Mouse (Mus musculus) spleen, adult 12 weeks (tissue): Measurements from ENCODE around the gene Aig1.

Source experiments
- DNase-seq: peaks from one replicate; pipeline ENCODE4 v3.0.0; 2022; ENCODE audit warnings: low spot score

The Aig1 gene

DNA sequence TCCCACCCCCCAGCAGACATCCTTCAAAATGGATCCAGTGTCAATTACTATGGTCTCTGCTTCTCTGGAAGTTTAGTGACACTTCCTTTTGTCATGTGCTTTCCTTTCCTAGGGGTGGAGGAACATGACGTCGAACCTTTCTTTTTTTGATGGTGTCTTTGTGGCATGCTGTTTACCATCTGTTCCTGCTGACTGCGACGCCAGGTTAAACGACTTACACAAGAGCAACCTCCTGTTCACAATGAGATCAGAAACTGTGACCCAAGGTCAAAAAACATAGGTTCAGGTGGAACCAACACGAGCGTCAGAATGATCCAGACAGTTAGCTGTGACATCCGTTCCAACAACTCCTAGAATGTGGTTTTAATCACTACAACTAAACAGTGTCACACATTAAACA is 166.7 kb downstream of the Aig1 start:
- no peak for DNase-seq

DNA sequence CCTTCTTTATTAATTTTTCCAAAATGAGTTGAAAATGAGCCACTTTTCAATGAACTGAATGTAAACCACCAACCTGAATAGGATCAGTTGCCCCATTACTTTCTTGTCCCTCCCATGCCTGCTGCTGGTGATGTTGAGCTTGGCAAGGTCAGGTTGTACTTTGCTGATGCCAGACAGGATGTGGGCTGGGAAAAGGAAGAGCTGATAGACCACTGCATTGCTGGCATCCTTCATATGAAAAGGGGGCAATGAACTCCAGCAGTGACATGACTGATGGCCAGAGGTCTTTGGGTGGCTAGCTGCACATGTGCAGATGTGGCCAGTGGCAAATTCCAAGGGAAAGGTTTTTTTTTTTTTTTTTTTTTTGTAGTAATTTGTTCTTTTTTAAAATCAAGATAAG is 172.5 kb downstream of the Aig1 start:
- DNase-seq, result no peak

DNA sequence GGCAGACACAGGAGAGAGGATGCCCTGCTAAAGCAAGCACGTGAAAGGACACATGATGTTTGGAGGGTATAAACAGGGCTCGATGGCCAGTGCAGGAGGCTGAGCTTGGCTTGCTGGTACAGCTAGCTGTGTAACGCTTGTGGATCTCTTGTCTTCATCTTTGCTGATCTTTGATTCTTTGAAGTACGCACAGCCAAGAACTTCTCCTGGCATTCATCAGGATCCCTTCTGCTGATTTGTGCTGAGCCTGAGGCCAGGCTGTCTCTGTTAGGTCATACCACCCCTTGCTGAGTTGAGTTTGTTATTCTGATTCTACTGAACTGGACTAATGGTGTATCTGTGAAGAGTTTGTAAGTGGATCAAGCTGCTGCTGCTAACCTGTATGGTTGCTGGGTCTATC is 175.5 kb downstream of the Aig1 start:
- DNase-seq, result no peak

DNA sequence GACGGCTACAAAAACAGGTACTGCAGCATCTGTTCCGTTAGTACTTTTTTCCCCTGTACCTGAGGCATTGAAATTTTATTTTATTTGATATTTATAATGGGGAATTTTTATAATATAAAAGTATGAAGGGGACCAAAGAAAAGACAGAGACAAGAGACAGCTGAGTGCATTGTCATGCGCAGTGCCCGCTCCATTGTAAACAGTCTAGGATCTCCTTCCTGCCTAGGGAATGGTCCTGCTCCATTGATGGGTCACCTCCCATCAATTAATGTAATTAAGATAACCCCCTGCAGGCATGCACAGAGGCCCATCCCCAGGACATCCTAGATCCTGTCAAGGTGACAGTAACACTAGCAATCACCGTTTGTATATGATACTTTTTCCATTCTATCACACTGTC is 178.0 kb downstream of the Aig1 start:
- DNase-seq, result no peak

DNA sequence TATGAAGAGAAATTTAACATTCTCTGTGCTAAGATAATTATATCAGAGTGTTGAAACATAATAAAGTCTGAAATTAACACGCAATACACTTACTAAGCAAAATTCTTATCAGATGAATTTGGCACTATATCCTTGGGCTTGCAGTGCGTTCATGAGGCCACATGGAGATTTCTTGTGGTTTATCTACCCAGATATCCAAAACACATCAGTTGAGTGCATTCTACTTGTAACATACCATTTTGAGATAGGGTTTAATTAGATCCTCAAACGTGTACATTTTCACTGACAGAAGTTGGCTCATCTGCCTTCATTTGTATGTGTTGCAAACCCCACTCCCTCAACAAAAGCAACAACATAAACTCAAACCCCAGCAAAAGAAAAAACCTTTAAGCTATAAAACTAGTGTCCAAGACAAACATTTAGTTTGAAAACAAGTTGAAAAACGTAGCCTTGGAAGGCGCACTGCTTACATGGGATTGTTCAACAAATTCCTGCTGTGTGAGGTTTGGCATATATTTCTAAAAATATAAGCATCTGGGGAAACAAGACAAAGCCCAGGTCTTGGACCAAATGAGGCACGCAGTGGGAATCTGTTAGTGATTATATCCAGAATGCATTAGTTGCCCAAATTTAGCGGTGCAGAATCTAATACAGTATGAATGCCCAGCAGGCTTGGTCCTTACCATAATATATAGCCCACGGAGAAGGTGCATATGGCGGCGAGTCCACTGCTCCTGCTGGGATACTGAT is 178.8 kb downstream of the Aig1 start:
- no peak for DNase-seq

DNA sequence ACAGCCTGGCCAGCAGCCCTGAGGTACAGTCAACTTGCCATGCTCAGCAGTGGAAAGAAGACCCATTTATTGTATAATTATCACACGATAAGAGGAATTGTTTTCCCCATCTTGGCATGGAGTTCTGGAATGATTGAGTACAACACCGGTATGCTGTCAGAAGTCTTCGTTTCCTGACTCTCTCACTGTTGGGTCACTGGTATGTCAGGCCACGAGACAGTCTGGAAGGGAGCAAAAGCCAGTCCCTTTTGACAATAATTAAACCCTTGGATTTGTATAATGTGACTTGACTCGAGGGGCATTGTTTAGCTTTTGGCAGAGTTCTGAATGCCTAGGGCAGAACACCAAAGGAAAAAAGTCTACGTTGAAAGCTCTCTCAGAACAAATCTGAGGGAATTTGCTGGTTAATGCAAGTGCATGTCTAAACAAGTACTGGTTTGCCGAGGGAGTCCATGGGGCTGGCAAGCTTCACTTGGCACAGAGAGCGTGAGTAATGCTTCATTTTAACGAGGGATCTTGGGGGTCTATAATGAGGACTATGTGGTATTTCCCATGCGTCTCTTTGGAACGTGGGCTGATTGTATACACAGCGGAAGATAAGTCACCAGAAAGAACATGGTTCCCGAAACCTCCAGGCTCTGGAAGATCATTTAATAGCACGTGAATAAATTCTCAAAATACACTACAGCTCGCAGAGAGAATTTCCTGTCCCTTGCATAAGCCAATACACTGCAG is 180.2 kb downstream of the Aig1 start:
- no peak for DNase-seq

DNA sequence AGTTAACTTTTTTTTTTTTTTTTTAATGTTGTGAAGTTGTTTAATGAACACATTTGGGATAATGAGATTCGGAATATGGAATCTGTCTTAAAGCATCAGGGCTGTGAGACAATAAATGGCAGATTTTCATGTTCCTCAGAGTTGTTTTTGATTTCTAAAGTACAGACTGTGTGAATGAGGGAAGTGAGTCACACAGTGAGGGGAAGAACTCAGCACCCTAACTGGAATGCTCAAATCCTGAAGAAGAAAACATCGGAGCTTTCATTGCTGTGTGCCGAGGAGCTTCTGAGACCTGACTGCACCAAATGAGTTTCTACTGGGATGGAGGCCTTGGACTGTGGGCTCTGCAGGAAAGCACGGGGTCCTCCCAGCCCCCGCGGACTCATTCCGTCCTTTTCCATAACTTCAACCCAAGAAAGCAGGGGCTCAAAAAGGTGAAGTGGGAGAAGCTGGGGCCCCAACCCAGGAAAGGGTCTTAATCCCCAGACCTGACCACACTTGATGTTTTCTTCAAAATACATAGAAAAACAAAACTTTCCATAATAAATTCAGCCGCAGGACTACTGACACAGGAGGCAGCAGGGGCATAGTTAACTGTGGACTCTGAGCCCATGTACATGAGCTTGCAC is 181.5 kb downstream of the Aig1 start:
- DNase-seq, result no peak

DNA sequence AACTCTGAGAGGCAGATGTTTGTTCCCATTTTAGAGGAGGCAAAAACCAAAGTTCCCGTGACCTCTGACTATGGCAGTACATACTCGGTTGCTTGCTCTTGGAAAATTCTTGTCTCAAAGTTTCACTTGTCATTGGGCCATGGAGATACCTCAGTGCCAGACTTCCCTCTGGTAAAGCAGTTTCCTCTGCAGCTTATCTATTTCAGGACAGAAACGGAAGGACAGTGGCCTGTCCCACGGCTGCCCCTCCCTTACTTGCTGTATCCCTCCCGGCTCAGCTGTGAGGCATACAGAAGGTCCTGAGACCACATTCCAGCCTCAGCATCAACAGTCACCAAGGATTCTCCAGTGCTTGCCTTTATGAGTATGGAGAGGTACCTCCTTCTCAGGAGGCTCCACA is 182.7 kb downstream of the Aig1 start:
- no peak for DNase-seq

DNA sequence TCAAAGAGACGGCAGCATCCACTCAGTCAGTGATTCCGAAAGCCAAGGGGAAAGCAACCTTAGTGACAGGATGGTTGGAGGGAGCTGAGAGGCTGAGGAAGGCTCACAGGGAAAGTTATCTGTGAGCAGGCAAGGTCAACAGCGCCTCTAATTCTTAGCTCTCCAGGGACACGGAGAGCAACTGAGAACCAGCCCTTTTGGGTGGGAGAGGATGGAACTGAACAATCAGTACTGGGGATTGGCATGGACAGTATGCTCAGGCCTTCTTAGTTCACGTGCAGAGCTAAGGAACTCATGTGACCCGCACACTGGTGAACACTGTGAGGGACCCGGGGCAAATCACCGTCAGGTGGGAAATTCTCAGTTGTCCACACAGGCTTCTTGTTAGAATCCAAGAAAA is 183.4 kb downstream of the Aig1 start:
- no peak for DNase-seq

DNA sequence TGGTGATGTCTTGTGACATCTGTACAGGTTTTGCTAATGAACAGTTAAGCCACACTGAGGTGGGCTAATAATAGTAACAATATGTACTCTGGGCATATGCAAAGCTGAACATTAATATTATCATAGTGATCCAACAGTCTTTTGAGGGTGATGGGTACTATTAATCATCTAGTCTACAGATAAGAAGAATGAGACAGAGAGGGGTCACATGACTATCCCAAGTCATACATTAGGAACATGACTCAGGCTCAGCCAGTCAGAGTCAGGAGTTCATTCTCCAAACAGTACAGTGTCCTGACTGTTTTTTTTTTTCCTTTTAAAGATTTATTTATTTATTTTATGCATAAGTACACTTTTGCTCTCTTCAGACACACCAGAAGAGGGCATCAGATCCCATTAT is 184.3 kb downstream of the Aig1 start:
- no peak for DNase-seq

DNA sequence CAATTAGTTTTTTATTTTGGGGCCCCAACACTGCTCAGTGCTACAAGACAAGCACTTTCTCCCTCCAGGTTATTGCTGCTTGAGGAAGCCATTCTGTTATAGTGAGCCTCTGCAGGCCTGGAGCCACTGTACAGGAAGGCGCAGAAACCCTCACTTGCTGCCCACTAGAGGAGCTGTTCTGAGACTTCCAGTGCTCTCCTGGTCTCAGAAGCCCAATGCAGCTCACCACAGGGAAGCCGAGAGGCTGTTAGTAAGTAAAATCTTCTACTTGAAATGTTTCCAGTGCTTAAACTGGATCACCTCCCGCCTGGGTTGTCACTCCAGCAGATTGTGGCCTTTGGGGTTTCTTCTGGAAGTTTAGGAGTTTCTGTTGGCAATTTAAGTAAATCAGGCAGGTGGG is 186.2 kb downstream of the Aig1 start:
- no peak for DNase-seq

DNA sequence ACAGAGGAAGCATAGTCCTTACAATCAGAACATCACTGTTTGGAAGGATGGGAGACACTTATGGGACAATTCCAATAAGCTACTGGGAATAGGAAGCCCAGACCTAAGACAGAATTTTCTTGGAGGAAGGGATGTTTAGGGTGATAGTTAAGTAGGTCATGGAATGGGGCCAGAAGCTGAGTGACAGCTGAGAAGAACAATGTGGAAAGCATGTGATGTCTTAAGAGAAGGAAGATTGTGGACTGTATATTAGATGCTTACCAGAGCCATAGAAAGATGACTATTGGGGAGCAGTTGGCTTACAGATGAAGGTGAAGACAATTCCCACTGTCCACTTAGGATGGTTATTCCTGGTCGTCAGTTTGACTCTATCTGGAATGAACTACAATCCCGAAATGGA is 191.3 kb downstream of the Aig1 start:
- DNase-seq, result no peak

DNA sequence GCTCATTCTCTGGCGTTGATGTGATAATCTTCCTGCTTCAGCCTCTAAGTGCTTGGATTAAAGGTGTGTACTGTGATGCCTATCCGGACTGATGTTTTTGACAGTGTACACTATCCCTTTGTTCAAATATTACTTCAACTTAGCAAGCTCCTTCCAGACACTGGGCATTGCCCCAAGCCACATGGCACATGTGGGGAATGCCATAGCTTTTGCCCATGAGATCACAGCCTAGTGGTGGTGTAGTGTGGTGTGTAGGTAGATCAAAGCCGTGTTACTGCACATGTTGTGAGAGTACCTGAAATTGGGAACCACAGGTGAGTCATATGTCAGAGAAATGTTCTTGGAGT is 193.8 kb downstream of the Aig1 start:
- no peak for DNase-seq

DNA sequence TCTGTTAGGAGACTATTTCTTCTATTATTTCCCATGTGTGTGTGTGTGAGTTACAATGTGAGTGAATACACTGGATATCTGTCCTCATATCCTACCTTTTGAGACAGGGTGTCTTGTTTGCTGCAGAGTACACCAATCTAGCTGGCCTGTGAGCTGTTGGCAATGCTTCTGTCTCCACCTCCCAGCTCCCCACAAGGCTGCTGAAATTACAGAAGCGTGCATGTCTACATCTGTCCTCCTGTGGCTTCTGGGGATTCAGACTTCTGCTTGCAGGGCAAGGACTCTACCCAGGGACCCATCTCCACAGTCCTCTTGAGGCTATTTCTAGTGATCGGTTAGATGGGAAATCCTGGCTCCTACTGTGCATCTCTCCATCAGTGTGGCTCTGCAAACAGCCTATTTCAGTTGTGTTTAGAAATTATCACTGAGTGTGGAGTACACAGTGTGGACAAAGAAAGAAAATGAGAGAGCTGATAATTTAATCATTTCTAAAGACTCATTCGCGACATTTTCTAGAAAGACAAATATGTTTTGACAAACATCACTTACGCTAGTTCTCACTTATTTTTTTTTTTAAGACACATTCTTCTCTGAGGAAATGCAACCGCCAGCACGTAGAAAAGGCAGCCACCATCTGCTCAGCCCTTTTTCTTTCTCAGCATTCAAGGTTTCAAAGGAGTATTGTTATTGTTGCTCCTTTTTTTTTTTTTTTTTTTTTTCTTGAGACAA is 194.3 kb downstream of the Aig1 start:
- no peak for DNase-seq

DNA sequence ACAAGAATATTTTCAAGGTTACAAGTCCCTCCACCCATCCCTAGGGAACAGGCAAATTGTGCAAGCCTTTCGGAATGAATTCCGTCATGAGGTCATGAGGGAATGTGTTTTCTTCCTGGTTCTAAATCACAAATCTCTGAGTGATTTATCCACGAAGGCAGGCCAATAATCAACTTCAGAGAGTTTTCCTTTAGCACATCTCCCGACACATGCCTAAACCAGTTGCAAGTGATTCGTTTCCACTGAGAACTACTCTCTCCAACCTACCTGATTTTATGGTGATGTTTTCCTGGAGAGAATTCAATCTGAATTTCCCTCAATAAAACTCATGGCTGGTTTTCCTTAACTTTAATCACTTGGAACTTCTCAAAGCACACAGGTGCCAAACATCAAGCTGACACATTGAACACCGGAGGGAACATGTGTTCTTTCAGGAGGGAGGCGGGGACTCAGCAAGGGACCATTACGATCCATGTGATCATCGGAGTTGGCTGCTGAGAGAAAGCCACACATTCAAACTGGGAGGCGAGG is 201.5 kb downstream of the Aig1 start:
- DNase-seq, result no peak

DNA sequence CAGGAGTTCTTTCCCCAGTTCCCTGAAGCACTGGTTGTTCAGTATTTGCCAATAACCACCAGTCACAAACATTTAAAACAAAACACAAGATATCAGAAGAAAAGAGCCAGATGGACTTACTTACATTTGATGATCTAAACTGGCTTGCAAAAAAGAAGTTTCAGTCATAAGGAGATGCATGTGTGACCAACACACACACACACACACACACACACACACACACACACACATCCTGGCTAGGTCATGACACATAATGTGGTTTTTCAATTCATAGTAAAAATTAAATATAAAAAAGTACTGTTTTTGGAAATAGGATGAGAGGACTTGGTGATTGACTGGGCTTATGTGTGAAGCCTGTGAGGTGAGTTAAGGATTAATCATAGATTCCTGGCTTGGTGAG is 205.3 kb downstream of the Aig1 start:
- no peak for DNase-seq

DNA sequence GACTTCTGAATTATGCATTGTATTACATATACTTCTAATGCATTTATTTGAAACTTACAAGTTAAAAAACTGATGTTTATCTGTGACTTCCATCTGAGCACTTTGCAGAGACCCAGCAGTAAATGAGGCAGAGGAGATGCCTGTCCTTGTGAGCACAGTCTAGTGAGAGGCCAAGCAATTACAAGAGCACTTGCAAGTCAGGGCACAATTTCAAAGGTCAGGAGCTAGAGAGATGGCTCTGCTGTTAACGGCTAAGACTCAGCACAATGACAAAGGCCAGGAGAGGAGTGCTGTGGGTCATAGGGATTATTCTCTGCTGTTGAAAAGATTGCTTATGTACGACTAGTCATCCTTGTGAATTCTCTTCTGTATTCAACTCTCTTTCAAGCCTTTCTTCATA is 209.0 kb downstream of the Aig1 start:
- no peak for DNase-seq

DNA sequence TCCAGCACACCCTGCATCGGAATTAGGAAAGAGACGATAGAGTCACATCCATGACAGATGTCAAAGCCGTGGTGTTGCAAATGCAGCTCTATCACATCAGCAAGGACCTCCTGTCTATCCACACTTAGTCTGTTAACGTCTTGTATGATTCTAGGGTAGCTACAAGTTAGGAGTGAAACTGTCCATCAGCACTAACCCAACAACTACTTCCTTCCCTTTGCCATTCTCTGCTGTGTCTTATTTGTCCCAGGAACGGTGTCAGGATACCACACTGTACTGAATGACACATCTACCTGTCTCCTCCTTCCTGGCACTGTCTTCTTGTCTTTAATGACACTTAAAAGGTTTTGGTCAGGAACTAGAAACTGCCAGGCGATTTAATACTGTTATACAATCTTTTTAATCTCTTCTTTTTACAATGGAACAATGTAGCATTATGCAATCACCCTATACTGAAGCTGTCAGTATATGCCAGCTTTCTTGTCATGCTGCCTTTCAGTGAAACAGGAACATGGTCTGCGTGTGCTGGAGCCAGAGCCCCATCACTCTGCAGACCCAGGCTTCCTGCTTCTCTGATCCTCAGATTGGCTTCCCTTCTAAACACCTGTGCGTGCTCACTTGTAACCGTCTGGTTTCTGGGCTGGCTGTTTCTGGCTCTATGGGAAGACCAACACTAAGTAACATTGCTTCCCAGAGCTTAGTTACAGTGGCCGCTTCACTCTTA is 214.9 kb downstream of the Aig1 start:
- DNase-seq, result no peak

DNA sequence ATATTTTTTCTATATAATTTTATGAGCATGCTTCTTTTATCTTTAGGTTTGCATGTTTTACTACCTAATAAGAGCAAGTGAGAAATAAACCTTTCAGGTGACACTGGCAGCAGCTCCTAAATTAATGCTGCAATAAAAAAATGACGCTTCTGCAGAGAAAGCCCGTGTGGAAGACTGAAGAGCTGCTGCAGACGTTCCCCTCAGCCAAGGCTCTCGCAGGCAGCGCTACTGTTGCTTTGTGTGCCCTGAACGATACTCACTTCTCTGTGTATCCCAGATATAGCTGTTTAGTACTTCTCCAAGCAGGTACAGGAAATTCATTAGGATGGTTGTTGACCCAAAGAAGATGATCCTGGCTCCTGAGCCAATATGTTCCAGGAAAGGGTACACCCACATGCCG is 215.5 kb downstream of the Aig1 start:
- DNase-seq, result no peak

DNA sequence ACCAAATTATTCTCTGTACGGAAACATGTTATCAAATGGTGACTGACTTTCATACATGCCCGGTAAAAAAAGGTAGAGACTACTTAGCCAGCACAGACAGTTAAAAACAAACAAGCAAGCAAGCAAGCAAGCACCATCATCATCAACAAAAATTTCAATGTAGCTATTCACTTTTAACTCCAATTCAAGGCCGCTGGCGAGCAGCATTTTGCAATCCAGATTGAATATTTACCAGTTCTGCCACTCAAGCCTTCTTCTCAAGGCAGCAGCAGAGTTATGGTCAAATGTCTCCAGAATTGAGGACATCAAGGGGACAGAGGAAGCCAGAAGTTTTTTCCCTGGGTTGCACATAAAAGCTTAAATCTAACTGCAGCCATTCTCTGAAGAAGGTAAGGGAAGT is 216.7 kb downstream of the Aig1 start:
- no peak for DNase-seq

DNA sequence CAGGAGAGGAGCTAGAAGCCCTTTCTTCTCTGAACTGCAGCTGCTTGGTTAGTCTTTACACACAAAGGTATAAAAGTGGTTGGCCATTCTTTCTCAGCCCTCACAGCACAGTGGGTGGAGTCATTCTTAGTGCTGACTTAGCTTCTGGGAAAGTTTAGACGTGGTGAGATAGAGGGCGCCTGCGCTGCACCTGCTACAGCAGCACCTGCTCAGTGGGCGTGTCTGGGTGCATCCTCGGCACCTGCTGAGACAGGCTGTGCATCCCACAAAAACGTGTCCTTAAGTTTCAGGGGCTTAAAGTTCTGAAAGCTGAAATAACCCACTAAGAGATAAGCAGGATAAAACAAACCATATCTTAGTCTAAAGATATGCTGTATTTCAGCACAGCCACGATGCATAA is 227.0 kb downstream of the Aig1 start:
- no peak for DNase-seq

DNA sequence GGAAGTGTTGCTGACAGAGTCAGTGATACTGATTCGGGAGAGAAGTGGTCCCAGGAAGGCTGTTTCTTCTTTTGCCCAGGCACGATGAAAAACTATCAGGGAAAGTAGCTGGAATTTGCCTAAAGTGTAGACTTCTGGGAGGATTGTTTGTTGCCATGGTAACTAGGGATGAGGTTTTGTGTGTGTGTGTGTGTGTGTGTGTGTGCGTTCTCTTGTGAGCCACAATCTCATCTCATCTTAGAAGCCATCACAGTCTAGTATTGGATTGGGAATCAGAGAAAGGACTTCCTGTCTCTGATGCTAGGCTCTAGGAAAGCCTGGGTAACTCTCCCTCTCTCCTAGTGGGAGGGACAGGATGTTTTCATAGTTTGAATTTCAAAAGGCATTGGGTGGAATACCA is 237.0 kb downstream of the Aig1 start:
- no peak for DNase-seq
